Mouse (Mus musculus) forebrain, embryonic 13.5 days (tissue): ENCODE measurements around the gene Psmd13. TPM values are rescaled to one million over a fixed set of nuclear protein-coding genes. Genes with fewer than 3 reads are reported as not detected.

ENCODE experiments used
- ATAC-seq: fragments of 200-750 bp; cut with Nextera tagmentation; 2 replicates; pipeline ENCODE4 v1.8.0; 2017
- H3K27ac ChIP-seq: fragments of 300-500 bp; sonication (generic); 2 replicates; pipeline ENCODE4 v1.5.1; 2015; ENCODE audit warnings: inconsistent platforms, mild to moderate bottlenecking, moderate library complexity
- H3K27me3 ChIP-seq: fragments of 300-500 bp; sonication (generic); 2 replicates; pipeline ENCODE4 v1.6.1; 2015; ENCODE audit warnings: mild to moderate bottlenecking, inconsistent platforms
- H3K36me3 ChIP-seq: fragments of 300-500 bp; sonication (generic); 2 replicates; pipeline ENCODE4 v1.6.1; 2015; ENCODE audit warnings: mild to moderate bottlenecking, inconsistent platforms; ENCODE audit not compliant: poor library complexity, severe bottlenecking
- H3K4me1 ChIP-seq: fragments of 300-500 bp; sonication (generic); 2 replicates; pipeline ENCODE4 v1.6.1; 2015; ENCODE audit warnings: inconsistent platforms
- H3K4me2 ChIP-seq: fragments of 300-500 bp; sonication (generic); 2 replicates; pipeline ENCODE4 v1.6.1; 2015; ENCODE audit warnings: inconsistent platforms, mild to moderate bottlenecking, moderate library complexity
- H3K4me3 ChIP-seq: fragments of 300-500 bp; sonication (generic); 2 replicates; pipeline ENCODE4 v1.5.1; 2015; ENCODE audit warnings: mild to moderate bottlenecking, inconsistent platforms
- H3K9ac ChIP-seq: fragments of 300-500 bp; sonication (generic); 2 replicates; pipeline ENCODE4 v1.6.1; 2015; ENCODE audit warnings: mild to moderate bottlenecking, inconsistent platforms
- H3K9me3 ChIP-seq: fragments of 300-500 bp; sonication (generic); replicated peaks from 2 replicates; pipeline ENCODE4 v1.6.1; 2016; ENCODE audit warnings: inconsistent platforms
- WGBS: fragments of 180-500 bp; shearing (Covaris S2); methylation state at CpG from one replicate; pipeline ENCODE4 v1.1.7; 2015; 5-methylcytosine and 5-hydroxymethylcytosine counted together
- polyA plus RNA-seq: library from polyadenylated mRNA; unstranded; fragments of >200 nt; fragmentation: Nextera tagmentation; extraction: Ambion mirVana; gene quantifications from 2 replicates; pipeline ENCODE4 v1.2.1, GENCODE M21; 2015

The Psmd13 gene
- polyA plus RNA-seq, 1 experiment from 2014 or later: 310 TPM

- Histone ChIP-seq H3K4me2 (no peak overlapping the region), H3K27ac (no peak overlapping the region), H3K4me3 (no peak overlapping the region), H3K4me1 (peaks cover 4% of the 10 kb centered on the region; the same call in 1 of the 2 replicates), H3K9ac (no peak overlapping the region), H3K27me3 (peaks cover 27% of the 10 kb centered on the region), H3K9me3 (no peaks in the 10 kb centered on the region), H3K36me3 (peaks cover 7% of the 10 kb centered on the region)
- WGBS: 86% methylated on average over 10 of the region's 10 CpGs
- ATAC-seq: no peak
Measured at GRCm38 (mm10) chr7:140846676-140847075, 35.1 kb upstream of the Psmd13 start.

GRCm38 (mm10) chr7:140847755-140848580 is 33.8 kb upstream of the Psmd13 start, which contains the start of gene Odf3:
Odf3 (plus strand) TSS chr7:140847805.
- H3K9me3 ChIP-seq: no peaks in the 10 kb centered on the region
- H3K36me3 ChIP-seq: peaks cover 20% of the 10 kb centered on the region
- no peak within 1 kb of the TSS for H3K9ac ChIP-seq
- peaks cover 16% of the 10 kb centered on the region for H3K27me3 ChIP-seq
- ATAC-seq: no peak
- no peak within 1 kb of the TSS for H3K27ac ChIP-seq
- H3K4me3 ChIP-seq: no peak within 1 kb of the TSS
- H3K4me1 ChIP-seq: peaks cover 4% of the 10 kb centered on the region; the same call in 1 of the 2 replicates
- no peak within 1 kb of the TSS for H3K4me2 ChIP-seq
- WGBS: 67% methylated on average over 11 of the region's 11 CpGs

- Histone ChIP-seq H3K4me1 (peaks cover 4% of the 10 kb centered on the region; the same call in 1 of the 2 replicates), H3K9ac (no peak overlapping the region), H3K4me2 (no peak overlapping the region), H3K36me3 (peaks cover 27% of the 10 kb centered on the region), H3K4me3 (no peak overlapping the region), H3K27me3 (peaks cover 10% of the 10 kb centered on the region), H3K27ac (no peak overlapping the region), H3K9me3 (no peaks in the 10 kb centered on the region)
- no peak for ATAC-seq
- WGBS: 89% methylated on average over 10 of the region's 10 CpGs
Measured at GRCm38 (mm10) chr7:140848591-140848990, 33.2 kb upstream of the Psmd13 start.

- Histone ChIP-seq H3K27me3 (no peaks in the 10 kb centered on the region), H3K9me3 (no peaks in the 10 kb centered on the region), H3K9ac (no peak overlapping the region), H3K27ac (no peak overlapping the region), H3K4me3 (no peak overlapping the region), H3K36me3 (peaks cover 40% of the 10 kb centered on the region), H3K4me2 (no peak overlapping the region), H3K4me1 (peaks cover 15% of the 10 kb centered on the region)
- no peak for ATAC-seq
- over 99% methylated on average over 4 of the region's 4 CpGs for WGBS
Measured at GRCm38 (mm10) chr7:140851916-140852315, 29.9 kb upstream of the Psmd13 start.

GRCm38 (mm10) chr7:140853386-140853785 is 28.4 kb upstream of the Psmd13 start:
- Histone ChIP-seq H3K27me3 (no peaks in the 10 kb centered on the region), H3K36me3 (peaks cover 41% of the 10 kb centered on the region), H3K4me3 (no peak overlapping the region), H3K4me2 (no peak overlapping the region), H3K9ac (no peak overlapping the region), H3K9me3 (no peaks in the 10 kb centered on the region), H3K4me1 (peaks cover 20% of the 10 kb centered on the region), H3K27ac (no peak overlapping the region)
- no peak for ATAC-seq
- WGBS: 87% methylated on average over 9 of the region's 9 CpGs

- H3K9me3 ChIP-seq: no peaks in the 10 kb centered on the region
- H3K4me3 ChIP-seq: 0 out of 2 replicates have a peak overlapping the region, but pooled peaks have one; percentile 84
- H3K27ac ChIP-seq: no peak overlapping the region
- peaks cover 31% of the 10 kb centered on the region for H3K4me1 ChIP-seq
- no peak overlapping the region for H3K4me2 ChIP-seq
- H3K36me3 ChIP-seq: peaks cover 52% of the 10 kb centered on the region
- H3K27me3 ChIP-seq: no peaks in the 10 kb centered on the region
- H3K9ac ChIP-seq: no peak overlapping the region
- ATAC-seq: no peak
- 96% methylated on average over 18 of the region's 18 CpGs for WGBS
Measured at GRCm38 (mm10) chr7:140854483-140854882, 27.3 kb upstream of the Psmd13 start.

GRCm38 (mm10) chr7:140855181-140855580 is 26.6 kb upstream of the Psmd13 start:
- ATAC-seq: no peak
- peak overlapping the region; percentile 92 for H3K9ac ChIP-seq
- H3K4me2 ChIP-seq: peak overlapping the region; percentile 99

GRCm38 (mm10) chr7:140855860-140856784 is 25.6 kb upstream of the Psmd13 start, which contains the start of gene Gm45785:
Gm45785 (minus strand) TSS chr7:140856331.
- Histone ChIP-seq H3K36me3 (peaks cover 65% of the 10 kb centered on the region), H3K27me3 (no peaks in the 10 kb centered on the region), H3K9ac (peak within 1 kb of the TSS; percentile 92), H3K9me3 (no peaks in the 10 kb centered on the region), H3K4me3 (peak within 1 kb of the TSS; percentile 84), H3K4me2 (peak within 1 kb of the TSS; percentile 99), H3K4me1 (peaks cover 32% of the 10 kb centered on the region), H3K27ac (peak within 1 kb of the TSS; percentile 93)
- WGBS: 2% methylated on average over 51 of the region's 51 CpGs
- ATAC-seq: peak; percentile 80

More at GRCm38 (mm10) chr7:140855181-140855580, 26.6 kb upstream of the Psmd13 start:
- no peaks in the 10 kb centered on the region for H3K9me3 ChIP-seq
- peaks cover 32% of the 10 kb centered on the region for H3K4me1 ChIP-seq
- WGBS: 75% methylated on average over 9 of the region's 9 CpGs
- no peaks in the 10 kb centered on the region for H3K27me3 ChIP-seq
- H3K36me3 ChIP-seq: peaks cover 59% of the 10 kb centered on the region
- H3K27ac ChIP-seq: no peak overlapping the region
- H3K4me3 ChIP-seq: peak overlapping the region; percentile 84

- ATAC-seq: peak; percentile 83
- peak within 1 kb of the TSS; percentile 99 for H3K4me2 ChIP-seq
- H3K27me3 ChIP-seq: no peaks in the 10 kb centered on the region
- H3K9me3 ChIP-seq: no peaks in the 10 kb centered on the region
- peak within 1 kb of the TSS; percentile 92 for H3K9ac ChIP-seq
- H3K36me3 ChIP-seq: peaks cover 66% of the 10 kb centered on the region
- H3K4me3 ChIP-seq: peak within 1 kb of the TSS; percentile 84
- H3K4me1 ChIP-seq: peaks cover 32% of the 10 kb centered on the region
- WGBS: 0% methylated on average over 50 of the region's 50 CpGs
- peak within 1 kb of the TSS; percentile 93 for H3K27ac ChIP-seq
Measured at GRCm38 (mm10) chr7:140856785-140857549, 24.8 kb upstream of the Psmd13 start, which contains the start of gene Ric8a. Ric8a (plus strand) TSS chr7:140856957.

- peak within 1 kb of the TSS; percentile 92 for H3K9ac ChIP-seq
- peaks cover 66% of the 10 kb centered on the region for H3K36me3 ChIP-seq
- no peaks in the 10 kb centered on the region for H3K27me3 ChIP-seq
- H3K27ac ChIP-seq: peak within 1 kb of the TSS; percentile 93
- peak; percentile 55 for ATAC-seq
- peak within 1 kb of the TSS; percentile 99 for H3K4me2 ChIP-seq
- no peaks in the 10 kb centered on the region for H3K9me3 ChIP-seq
- peaks cover 32% of the 10 kb centered on the region for H3K4me1 ChIP-seq
- H3K4me3 ChIP-seq: peak within 1 kb of the TSS; percentile 84
- 39% methylated on average over 39 of the region's 40 CpGs for WGBS
Measured at GRCm38 (mm10) chr7:140857550-140858505, 23.9 kb upstream of the Psmd13 start, which contains the start of gene Bet1l. Bet1l (minus strand) TSS chr7:140857577.
